Mouse (Mus musculus): Measurements from ENCODE around the gene Mpdz. TPM values are rescaled to one million over a fixed set of nuclear protein-coding genes. Genes with fewer than 3 reads are reported as not detected.

The Mpdz gene
- total RNA-seq, 1 experiment: 12.7 TPM

DNA sequence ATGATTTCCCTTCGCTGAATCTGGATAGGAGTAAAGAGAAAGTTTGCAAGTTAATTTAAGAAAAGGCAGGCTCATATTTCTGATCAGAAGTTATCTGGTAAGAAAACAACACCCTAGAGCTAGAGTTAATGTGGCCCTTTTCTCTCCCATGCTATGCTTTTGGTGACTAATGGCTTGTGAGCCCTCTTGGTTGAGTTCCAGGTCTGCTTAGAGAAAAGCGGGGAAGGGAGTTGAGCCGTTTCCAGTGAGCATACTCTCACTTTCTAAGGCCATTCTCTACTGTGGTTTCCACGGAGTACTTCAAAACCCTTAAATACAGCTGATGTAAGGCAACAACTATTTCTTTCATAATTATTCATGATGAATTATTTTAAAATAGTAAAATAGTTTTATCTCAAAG lies 11.8 kb downstream of the Mpdz start:
- TF ChIP-seq ZC3H11A (IDR thresholded peaks at IDR 0.05; ENCODE audit: borderline replicate concordance, low read depth, low read length): no peak
- TF ChIP-seq CHD2 (IDR thresholded peaks at IDR 0.05; ENCODE audit: low read depth, low read length): no peak
- TF ChIP-seq HCFC1 (IDR thresholded peaks at IDR 0.05; ENCODE audit: borderline replicate concordance, insufficient read depth, low read length): no peak
- no peak for TF ChIP-seq ZNF384 (IDR thresholded peaks at IDR 0.05; ENCODE audit: low read depth, low read length)
- no peak for TF ChIP-seq MAFK (IDR thresholded peaks at IDR 0.05; ENCODE audit: insufficient read depth, low read depth, low read length)
- Histone ChIP-seq H3K9ac (ENCODE audit: insufficient read depth, low read depth, low read length, poor library complexity, severe bottlenecking) (no peak overlapping the region), H3K9me3 (ENCODE audit: control insufficient read depth, insufficient read depth, low read depth, low read length) (no peaks in the 10 kb centered on the region), H3K4me3 (ENCODE audit: insufficient read depth in 1 of 2, low read depth in 1 of 2, low read length in 2 of 2, poor library complexity in 1 of 2, severe bottlenecking in 1 of 2) (no peak overlapping the region), H3K36me3 (ENCODE audit: control insufficient read depth, insufficient read depth, low read length, poor library complexity, severe bottlenecking) (no peaks in the 10 kb centered on the region), H3K27ac (ENCODE audit: insufficient read depth, low read depth, low read length, poor library complexity, severe bottlenecking) (no peak overlapping the region), H3K4me1 (ENCODE audit: control insufficient read depth in 2 of 2, insufficient read depth in 2 of 2, low read length in 2 of 2, poor library complexity in 1 of 2) (no peaks in the 10 kb centered on the region)
- in situ Hi-C loops (cut with MboI; ENCODE audit: low sequenced_read_pairs in 2 of 2, unreplicated experiment in 2 of 2): no loop called here
- no peak for DNase-seq (ENCODE audit: low read depth, low spot score)

DNA sequence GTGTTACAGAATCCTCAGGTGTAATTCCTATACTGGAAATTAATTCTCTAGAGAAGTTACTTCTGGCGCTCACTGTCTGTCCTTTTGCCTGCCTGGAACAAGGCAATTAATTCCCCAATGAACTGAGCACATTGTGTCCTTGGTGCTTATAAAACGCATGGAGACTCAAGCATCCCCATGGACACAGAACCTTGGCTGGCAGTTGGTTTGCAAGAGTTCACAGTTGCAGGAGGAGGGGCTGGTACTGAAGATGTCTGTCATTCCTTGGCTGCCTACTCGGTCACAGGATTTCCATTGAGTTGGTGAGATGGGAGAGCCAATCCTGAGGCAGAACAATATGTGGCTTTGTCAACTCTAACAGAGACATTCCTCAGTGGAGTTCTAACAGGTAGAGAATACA lies 12.5 kb downstream of the Mpdz start:
- no peak overlapping the region for H3K4me3 ChIP-seq (ENCODE audit: insufficient read depth in 1 of 2, low read depth in 1 of 2, low read length in 2 of 2, poor library complexity in 1 of 2, severe bottlenecking in 1 of 2)
- H3K9me3 ChIP-seq (ENCODE audit: control insufficient read depth, insufficient read depth, low read depth, low read length): no peaks in the 10 kb centered on the region
- TF ChIP-seq CHD2 (IDR thresholded peaks at IDR 0.05; ENCODE audit: low read depth, low read length) (no peak), HCFC1 (IDR thresholded peaks at IDR 0.05; ENCODE audit: borderline replicate concordance, insufficient read depth, low read length) (no peak), ZNF384 (IDR thresholded peaks at IDR 0.05; ENCODE audit: low read depth, low read length) (no peak), MAFK (IDR thresholded peaks at IDR 0.05; ENCODE audit: insufficient read depth, low read depth, low read length) (no peak), ZC3H11A (IDR thresholded peaks at IDR 0.05; ENCODE audit: borderline replicate concordance, low read depth, low read length) (no peak)
- H3K27ac ChIP-seq (ENCODE audit: insufficient read depth, low read depth, low read length, poor library complexity, severe bottlenecking): no peak overlapping the region
- DNase-seq (ENCODE audit: low read depth, low spot score): peak; percentile 1
- H3K36me3 ChIP-seq (ENCODE audit: control insufficient read depth, insufficient read depth, low read length, poor library complexity, severe bottlenecking): no peaks in the 10 kb centered on the region
- in situ Hi-C loops (cut with MboI; ENCODE audit: low sequenced_read_pairs in 2 of 2, unreplicated experiment in 2 of 2): no loop called here
- H3K4me1 ChIP-seq (ENCODE audit: control insufficient read depth in 2 of 2, insufficient read depth in 2 of 2, low read length in 2 of 2, poor library complexity in 1 of 2): no peaks in the 10 kb centered on the region
- no peak overlapping the region for H3K9ac ChIP-seq (ENCODE audit: insufficient read depth, low read depth, low read length, poor library complexity, severe bottlenecking)

DNA sequence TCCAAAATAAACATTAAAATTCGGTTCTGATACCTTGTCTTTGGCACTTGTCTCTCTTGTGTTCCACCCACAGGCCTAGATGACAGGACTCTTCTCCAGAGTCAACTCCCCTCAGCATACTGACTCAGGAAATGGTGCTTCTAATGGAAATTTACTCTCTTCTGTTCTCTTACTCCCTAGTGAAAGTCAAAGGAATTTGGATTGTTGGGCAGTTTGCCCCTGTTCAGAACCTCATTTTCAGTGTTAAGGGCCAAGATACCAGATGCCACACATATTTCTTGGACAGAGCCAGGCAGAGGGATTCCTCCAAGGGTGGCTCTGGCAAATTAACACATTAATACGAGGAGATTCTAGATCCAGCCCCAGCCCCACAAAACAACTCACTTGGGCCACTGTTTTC lies 12.9 kb downstream of the Mpdz start:
- H3K9me3 ChIP-seq (ENCODE audit: control insufficient read depth, insufficient read depth, low read depth, low read length): no peaks in the 10 kb centered on the region
- DNase-seq (ENCODE audit: low read depth, low spot score): peak; percentile 15
- in situ Hi-C loops (cut with MboI; ENCODE audit: low sequenced_read_pairs in 2 of 2, unreplicated experiment in 2 of 2): no loop called here
- TF ChIP-seq CHD2 (IDR thresholded peaks at IDR 0.05; ENCODE audit: low read depth, low read length) (no peak), MAFK (IDR thresholded peaks at IDR 0.05; ENCODE audit: insufficient read depth, low read depth, low read length) (no peak), ZC3H11A (IDR thresholded peaks at IDR 0.05; ENCODE audit: borderline replicate concordance, low read depth, low read length) (no peak), HCFC1 (IDR thresholded peaks at IDR 0.05; ENCODE audit: borderline replicate concordance, insufficient read depth, low read length) (no peak), ZNF384 (IDR thresholded peaks at IDR 0.05; ENCODE audit: low read depth, low read length) (no peak)
- no peak overlapping the region for H3K9ac ChIP-seq (ENCODE audit: insufficient read depth, low read depth, low read length, poor library complexity, severe bottlenecking)
- no peaks in the 10 kb centered on the region for H3K36me3 ChIP-seq (ENCODE audit: control insufficient read depth, insufficient read depth, low read length, poor library complexity, severe bottlenecking)
- no peak overlapping the region for H3K27ac ChIP-seq (ENCODE audit: insufficient read depth, low read depth, low read length, poor library complexity, severe bottlenecking)
- no peaks in the 10 kb centered on the region for H3K4me1 ChIP-seq (ENCODE audit: control insufficient read depth in 2 of 2, insufficient read depth in 2 of 2, low read length in 2 of 2, poor library complexity in 1 of 2)
- no peak overlapping the region for H3K4me3 ChIP-seq (ENCODE audit: insufficient read depth in 1 of 2, low read depth in 1 of 2, low read length in 2 of 2, poor library complexity in 1 of 2, severe bottlenecking in 1 of 2)

DNA sequence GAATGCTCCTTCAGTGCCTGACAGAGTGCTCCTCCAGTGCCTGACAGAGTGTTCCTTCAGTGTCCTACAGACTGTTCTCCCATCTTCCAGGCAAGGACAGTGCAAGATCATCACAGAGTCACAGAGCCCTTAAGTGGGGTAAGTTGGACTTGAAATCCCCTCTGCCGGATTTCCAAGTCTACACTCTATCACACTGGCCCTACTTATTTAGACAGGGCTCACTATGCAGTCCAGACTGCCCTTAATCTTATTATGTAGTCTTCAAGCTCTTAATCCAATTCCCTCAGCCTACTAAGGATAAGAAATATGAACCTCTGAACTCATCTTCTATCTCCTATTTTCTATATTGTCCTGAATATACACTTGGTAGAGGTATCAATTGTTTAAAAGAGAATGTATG lies 19.1 kb downstream of the Mpdz start:
- DNase-seq (ENCODE audit: low read depth, low spot score): no peak
- in situ Hi-C loops (cut with MboI; ENCODE audit: low sequenced_read_pairs in 2 of 2, unreplicated experiment in 2 of 2): no loop called here
- no peaks in the 10 kb centered on the region for H3K9me3 ChIP-seq (ENCODE audit: control insufficient read depth, insufficient read depth, low read depth, low read length)

DNA sequence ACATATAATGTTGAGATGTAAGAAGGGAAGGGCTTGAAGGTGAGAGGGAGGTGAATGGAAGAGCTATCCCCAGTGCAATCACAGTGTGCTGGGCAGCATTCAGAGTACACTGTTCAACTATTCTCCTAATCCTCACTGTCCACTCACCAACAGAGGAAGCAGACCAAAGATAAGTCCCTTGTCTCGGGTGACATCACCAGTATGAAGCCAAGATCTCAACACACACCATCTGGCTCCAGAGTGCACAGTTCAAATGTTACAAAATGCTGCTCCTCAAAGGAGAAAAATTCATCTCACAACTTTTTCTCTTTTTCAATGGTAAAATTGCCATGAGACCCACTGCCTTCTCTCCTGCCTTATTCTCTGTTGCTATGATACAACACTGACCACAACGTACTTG lies 21.0 kb downstream of the Mpdz start:
- in situ Hi-C loops (cut with MboI; ENCODE audit: low sequenced_read_pairs in 2 of 2, unreplicated experiment in 2 of 2): no loop called here

More for the DNA sequence above, 19.1 kb downstream of the Mpdz start:
- H3K27ac ChIP-seq (ENCODE audit: insufficient read depth, low read depth, low read length, poor library complexity, severe bottlenecking): no peak overlapping the region
- H3K9ac ChIP-seq (ENCODE audit: insufficient read depth, low read depth, low read length, poor library complexity, severe bottlenecking): no peak overlapping the region
- no peak for TF ChIP-seq HCFC1 (IDR thresholded peaks at IDR 0.05; ENCODE audit: borderline replicate concordance, insufficient read depth, low read length)
- TF ChIP-seq ZNF384 (IDR thresholded peaks at IDR 0.05; ENCODE audit: low read depth, low read length): no peak
- TF ChIP-seq CHD2 (IDR thresholded peaks at IDR 0.05; ENCODE audit: low read depth, low read length): no peak
- TF ChIP-seq ZC3H11A (IDR thresholded peaks at IDR 0.05; ENCODE audit: borderline replicate concordance, low read depth, low read length): no peak
- no peak for TF ChIP-seq MAFK (IDR thresholded peaks at IDR 0.05; ENCODE audit: insufficient read depth, low read depth, low read length)
- no peaks in the 10 kb centered on the region for H3K36me3 ChIP-seq (ENCODE audit: control insufficient read depth, insufficient read depth, low read length, poor library complexity, severe bottlenecking)
- no peak overlapping the region for H3K4me3 ChIP-seq (ENCODE audit: insufficient read depth in 1 of 2, low read depth in 1 of 2, low read length in 2 of 2, poor library complexity in 1 of 2, severe bottlenecking in 1 of 2)
- H3K4me1 ChIP-seq (ENCODE audit: control insufficient read depth in 2 of 2, insufficient read depth in 2 of 2, low read length in 2 of 2, poor library complexity in 1 of 2): no peaks in the 10 kb centered on the region

More for the DNA sequence above, 21.0 kb downstream of the Mpdz start:
- Histone ChIP-seq H3K27ac (ENCODE audit: insufficient read depth, low read depth, low read length, poor library complexity, severe bottlenecking) (no peak overlapping the region), H3K9me3 (ENCODE audit: control insufficient read depth, insufficient read depth, low read depth, low read length) (no peaks in the 10 kb centered on the region), H3K4me3 (ENCODE audit: insufficient read depth in 1 of 2, low read depth in 1 of 2, low read length in 2 of 2, poor library complexity in 1 of 2, severe bottlenecking in 1 of 2) (no peak overlapping the region), H3K4me1 (ENCODE audit: control insufficient read depth in 2 of 2, insufficient read depth in 2 of 2, low read length in 2 of 2, poor library complexity in 1 of 2) (no peaks in the 10 kb centered on the region), H3K36me3 (ENCODE audit: control insufficient read depth, insufficient read depth, low read length, poor library complexity, severe bottlenecking) (no peaks in the 10 kb centered on the region), H3K9ac (ENCODE audit: insufficient read depth, low read depth, low read length, poor library complexity, severe bottlenecking) (no peak overlapping the region)
- TF ChIP-seq HCFC1 (IDR thresholded peaks at IDR 0.05; ENCODE audit: borderline replicate concordance, insufficient read depth, low read length): no peak
- TF ChIP-seq ZC3H11A (IDR thresholded peaks at IDR 0.05; ENCODE audit: borderline replicate concordance, low read depth, low read length): no peak
- no peak for TF ChIP-seq ZNF384 (IDR thresholded peaks at IDR 0.05; ENCODE audit: low read depth, low read length)
- no peak for TF ChIP-seq MAFK (IDR thresholded peaks at IDR 0.05; ENCODE audit: insufficient read depth, low read depth, low read length)
- no peak for TF ChIP-seq CHD2 (IDR thresholded peaks at IDR 0.05; ENCODE audit: low read depth, low read length)
- no peak for DNase-seq (ENCODE audit: low read depth, low spot score)

Data from ES-E14 (cell line).